Comparison of ENCODE assay signal across 17 mouse cellular contexts in genomic region chr4:120271886-120272580, GRCm38 (mm10). TPM values are rescaled to one million over a fixed set of nuclear protein-coding genes. Genes with fewer than 3 reads are reported as not detected.
DNase-seq lines count a peak whose midpoint lies in the region; ATAC-seq and TF ChIP-seq lines count a peak whose summit lies in the region.
"Had no signal": no experiment of that assay in that cellular context is flagged by ENCODE, and none has a peak within 500 bp of the region (broad histone marks: within the 10 kb centered on the region; RNA-seq: fewer than 3 reads in every experiment).

No protein-coding gene starts in this region.

- peak; percentile 22 for ATAC-seq in forebrain, embryonic 14.5 days
- ATAC-seq in limb, embryonic 12.5 days (ENCODE audit: insufficient number of reproducible peaks, insufficient read depth, low FRiP score, low TSS enrichment, low read depth): 0 out of 2 replicates have a peak, but pooled peaks have one; percentile 1
- ATAC-seq in forebrain, embryonic 16.5 days: peak; percentile 34
- ATAC-seq: intestine, postnatal 0 days had no signal

- no peak for DNase-seq in forebrain, embryonic 14.5 days (ENCODE audit: low spot score)
- no peak for DNase-seq in forebrain, embryonic 10.5 days (ENCODE audit: extremely low spot score, low spot score)
- DNase-seq in limb, embryonic 10.5 days (ENCODE audit: low spot score): no peak
- peak; percentile 66 for DNase-seq in 3T3-L1 (ENCODE audit: low read depth, low spot score)
- DNase-seq in cerebellum, adult 2 months: no peak
- no peak for DNase-seq in heart, postnatal 36 days
- DNase-seq: cerebellum, adult 11 months; cerebellum, postnatal 36 days; gastrocnemius, postnatal 14 days; kidney, postnatal 10 days; liver, embryonic 13.5 days; spleen, adult 18-20 months had no signal

- H3K9ac ChIP-seq in forebrain, embryonic 14.5 days (ENCODE audit: low read length): no peak overlapping the region
- no peak overlapping the region for H3K9ac ChIP-seq in limb, embryonic 12.5 days (replicated peaks)
- H3K9ac ChIP-seq in forebrain, embryonic 16.5 days (replicated peaks; ENCODE audit: low read depth, low read length): 0 out of 2 replicates have a peak overlapping the region, but pooled peaks have one; percentile 5
- H3K9ac ChIP-seq: liver, embryonic 13.5 days; stomach, embryonic 15.5 days had no signal

- peaks cover 88% of the 10 kb centered on the region for H3K4me1 ChIP-seq in forebrain, embryonic 14.5 days (ENCODE audit: control insufficient read depth, insufficient read depth, low read length)
- H3K4me1 ChIP-seq in forebrain, embryonic 10.5 days: peaks cover 51% of the 10 kb centered on the region
- H3K4me1 ChIP-seq in limb, embryonic 12.5 days (replicated peaks): peaks cover 30% of the 10 kb centered on the region
- peaks cover 21% of the 10 kb centered on the region for H3K4me1 ChIP-seq in limb, embryonic 10.5 days
- H3K4me1 ChIP-seq in forebrain, embryonic 16.5 days (replicated peaks; ENCODE audit: control insufficient read depth, insufficient read depth, low read length): peaks cover 93% of the 10 kb centered on the region
- H3K4me1 ChIP-seq in cerebellum, adult 2 months (ENCODE audit: control insufficient read depth, insufficient read depth, low read length): peaks cover 4% of the 10 kb centered on the region
- H3K4me1 ChIP-seq: liver, embryonic 13.5 days had no signal

- H3K4me3 ChIP-seq in forebrain, embryonic 14.5 days (ENCODE audit: low read depth, low read length): no peak overlapping the region
- no peak overlapping the region for H3K4me3 ChIP-seq in forebrain, embryonic 10.5 days
- H3K4me3 ChIP-seq in limb, embryonic 12.5 days (replicated peaks): no peak overlapping the region
- no peak overlapping the region for H3K4me3 ChIP-seq in limb, embryonic 10.5 days
- H3K4me3 ChIP-seq in forebrain, embryonic 16.5 days (replicated peaks; ENCODE audit: low read length): no peak overlapping the region
- no peak overlapping the region for H3K4me3 ChIP-seq in cerebellum, adult 2 months (replicated peaks; ENCODE audit: insufficient read depth, low read depth, low read length)
- H3K4me3 ChIP-seq: liver, embryonic 13.5 days; stomach, embryonic 15.5 days had no signal

- intact Hi-C loops in heart, postnatal 36 days (cut with DNase I): no loop called here

- H3K4me2 ChIP-seq in forebrain, embryonic 14.5 days (ENCODE audit: low read length): 0 out of 2 replicates have a peak overlapping the region, but pooled peaks have one; percentile 14
- no peak overlapping the region for H3K4me2 ChIP-seq in limb, embryonic 12.5 days
- H3K4me2 ChIP-seq in forebrain, embryonic 16.5 days (ENCODE audit: low read length): no peak overlapping the region
- H3K4me2 ChIP-seq: liver, embryonic 13.5 days; stomach, embryonic 15.5 days had no signal

- TF ChIP-seq POLR2A in cerebellum, adult 2 months (IDR thresholded peaks at IDR 0.05; ENCODE audit: borderline replicate concordance, insufficient read depth, low read length): no peak

- peaks cover 16% of the 10 kb centered on the region; the same call in 1 of the 2 replicates for H3K27me3 ChIP-seq in forebrain, embryonic 14.5 days (replicated peaks; ENCODE audit: control insufficient read depth, insufficient read depth, low read length)
- peaks cover 100% of the 10 kb centered on the region for H3K27me3 ChIP-seq in forebrain, embryonic 10.5 days (ENCODE audit: poor library complexity, severe bottlenecking)
- H3K27me3 ChIP-seq in limb, embryonic 12.5 days: peaks cover 98% of the 10 kb centered on the region
- peaks cover 100% of the 10 kb centered on the region for H3K27me3 ChIP-seq in limb, embryonic 10.5 days (ENCODE audit: low read depth, poor library complexity, severe bottlenecking)
- no peaks in the 10 kb centered on the region for H3K27me3 ChIP-seq in forebrain, embryonic 16.5 days (replicated peaks; ENCODE audit: control insufficient read depth, insufficient read depth, low read length)
- peaks cover 6% of the 10 kb centered on the region; the same call in 1 of the 2 replicates for H3K27me3 ChIP-seq in cerebellum, adult 2 months (ENCODE audit: control insufficient read depth, insufficient read depth, low read length)

- no peak for TF ChIP-seq CTCF in cerebellum, adult 2 months (IDR thresholded peaks at IDR 0.05; ENCODE audit: borderline replicate concordance, insufficient read depth, low read depth, low read length)

- H3K9me3 ChIP-seq in forebrain, embryonic 14.5 days (replicated peaks; ENCODE audit: control insufficient read depth, low read length): no peaks in the 10 kb centered on the region
- no peaks in the 10 kb centered on the region for H3K9me3 ChIP-seq in forebrain, embryonic 10.5 days
- H3K9me3 ChIP-seq in limb, embryonic 12.5 days: no peaks in the 10 kb centered on the region
- H3K9me3 ChIP-seq in limb, embryonic 10.5 days (replicated peaks): no peaks in the 10 kb centered on the region
- no peaks in the 10 kb centered on the region for H3K9me3 ChIP-seq in forebrain, embryonic 16.5 days (ENCODE audit: control insufficient read depth, low read length)
- H3K9me3 ChIP-seq: liver, embryonic 13.5 days; stomach, embryonic 15.5 days had no signal

- peak overlapping the region; percentile 72 for H3K27ac ChIP-seq in forebrain, embryonic 14.5 days (ENCODE audit: low read depth, low read length)
- H3K27ac ChIP-seq in forebrain, embryonic 10.5 days: no peak overlapping the region
- no peak overlapping the region for H3K27ac ChIP-seq in limb, embryonic 12.5 days
- H3K27ac ChIP-seq in limb, embryonic 10.5 days: no peak overlapping the region
- H3K27ac ChIP-seq in forebrain, embryonic 16.5 days (ENCODE audit: low read length): peak overlapping the region; percentile 41
- no peak overlapping the region for H3K27ac ChIP-seq in cerebellum, adult 2 months (ENCODE audit: insufficient read depth, low read length)
- H3K27ac ChIP-seq: liver, embryonic 13.5 days; stomach, embryonic 15.5 days had no signal

- peaks cover 14% of the 10 kb centered on the region for H3K36me3 ChIP-seq in forebrain, embryonic 14.5 days (ENCODE audit: control insufficient read depth, insufficient read depth, low read length)
- H3K36me3 ChIP-seq in forebrain, embryonic 10.5 days (replicated peaks): no peaks in the 10 kb centered on the region
- H3K36me3 ChIP-seq in limb, embryonic 12.5 days: no peaks in the 10 kb centered on the region
- H3K36me3 ChIP-seq in limb, embryonic 10.5 days: no peaks in the 10 kb centered on the region
- H3K36me3 ChIP-seq in forebrain, embryonic 16.5 days (ENCODE audit: control insufficient read depth, insufficient read depth): no peaks in the 10 kb centered on the region
- H3K36me3 ChIP-seq: liver, embryonic 13.5 days; stomach, embryonic 15.5 days had no signal

- WGBS in forebrain, embryonic 14.5 days: 61% methylated on average over 6 of the region's 6 CpGs
- WGBS in forebrain, embryonic 10.5 days: 79% methylated on average over 6 of the region's 6 CpGs
- 82% methylated on average over 6 of the region's 6 CpGs for WGBS in limb, embryonic 12.5 days
- 77% methylated on average over 6 of the region's 6 CpGs for WGBS in limb, embryonic 10.5 days
- 45% methylated on average over 6 of the region's 6 CpGs for WGBS in forebrain, embryonic 16.5 days
- 84% methylated on average over 6 of the region's 6 CpGs for WGBS in cerebellum, adult 2 months

RNA-seq across cellular contexts. Expression of gene Foxo6, which starts 15.1 kb away (rescaled TPM):
- polyA plus RNA-seq in forebrain, embryonic 14.5 days (2014; fragmentation: Nextera tagmentation; extraction: Ambion mirVana): 4.9 and 6.5 TPM in 2 replicates
- polyA plus RNA-seq in forebrain, embryonic 10.5 days (2016; fragmentation: Nextera tagmentation; extraction: Ambion mirVana): 0.06 TPM in 2 replicates
- 0.10 TPM in 1 of 2 replicates, not detected in the other for polyA plus RNA-seq in limb, embryonic 12.5 days (2016; fragmentation: Nextera tagmentation; extraction: Ambion mirVana)
- polyA plus RNA-seq in limb, embryonic 10.5 days (2016; fragmentation: Nextera tagmentation; extraction: Ambion mirVana): not detected in 2 replicates
- 3.6 and 3.7 TPM in 2 replicates for polyA plus RNA-seq in forebrain, embryonic 16.5 days (2015; fragmentation: Nextera tagmentation; extraction: Ambion mirVana)
- polyA plus RNA-seq in cerebellum, adult 2 months (2012; rRNA removed): 1.9 and 2.0 TPM in 2 replicates
- total RNA-seq in heart, postnatal 36 days (2021): 1 to 10 TPM; 2.3 to 4.6 TPM
- total RNA-seq: megakaryocyte-erythroid progenitor cell, adult 5-6 weeks had no signal
- polyA plus RNA-seq: liver, embryonic 13.5 days had no signal

Comparison
In these comparisons a context has a peak if more than half of its experiments do, and no peak if none do; other contexts are left out.
1. H3K27ac ChIP-seq: peak in forebrain, embryonic 14.5 days (single experiment) and forebrain, embryonic 16.5 days (single experiment); none in forebrain, embryonic 10.5 days (single experiment), limb, embryonic 12.5 days (single experiment), limb, embryonic 10.5 days (single experiment) and cerebellum, adult 2 months (single experiment).
2. Peak in every context shown above with its lines, with median percentiles within 50 percentile points of each other: ATAC-seq.